Mouse (Mus musculus): Measurements from ENCODE around the gene Epb41l2. TPM values are rescaled to one million over a fixed set of nuclear protein-coding genes. Genes with fewer than 3 reads are reported as not detected.

Epb41l2 gene
- polyA plus RNA-seq, 1 experiment from 2014 or later: 46.4 TPM

- DNase-seq (ENCODE audit: low spot score) (no peak), ATAC-seq (replicated peaks; ENCODE audit: low FRiP score) (no peak)
- H3K9ac ChIP-seq (ENCODE audit: low read length): no peak overlapping the region
- 84% methylated on average over 4 of the region's 4 CpGs for WGBS
- H3K27me3 ChIP-seq (ENCODE audit: control insufficient read depth, insufficient read depth, low read length): no peaks in the 10 kb centered on the region
- no peak overlapping the region for H3K4me2 ChIP-seq (ENCODE audit: low read depth, low read length, severe bottlenecking)
- no peak overlapping the region for H3K27ac ChIP-seq (ENCODE audit: low read depth, low read length)
- no peaks in the 10 kb centered on the region for H3K36me3 ChIP-seq (ENCODE audit: control insufficient read depth, insufficient read depth, low read length)
- H3K4me3 ChIP-seq (ENCODE audit: low read depth, low read length): no peak overlapping the region
- no peaks in the 10 kb centered on the region for H3K9me3 ChIP-seq (ENCODE audit: control insufficient read depth, low read length)
- no peaks in the 10 kb centered on the region for H3K4me1 ChIP-seq (replicated peaks; ENCODE audit: control insufficient read depth, insufficient read depth, low read length)
Measured at GRCm38 (mm10) chr10:25439163-25439562, 79.6 kb downstream of the Epb41l2 start.

GRCm38 (mm10) chr10:25439856-25440255, 80.3 kb downstream of the Epb41l2 start:
- Histone ChIP-seq H3K9me3 (ENCODE audit: control insufficient read depth, low read length) (no peaks in the 10 kb centered on the region), H3K27me3 (ENCODE audit: control insufficient read depth, insufficient read depth, low read length) (no peaks in the 10 kb centered on the region), H3K4me3 (ENCODE audit: low read depth, low read length) (no peak overlapping the region), H3K9ac (ENCODE audit: low read length) (no peak overlapping the region), H3K4me2 (ENCODE audit: low read depth, low read length, severe bottlenecking) (no peak overlapping the region), H3K4me1 (replicated peaks; ENCODE audit: control insufficient read depth, insufficient read depth, low read length) (no peaks in the 10 kb centered on the region), H3K27ac (ENCODE audit: low read depth, low read length) (no peak overlapping the region), H3K36me3 (ENCODE audit: control insufficient read depth, insufficient read depth, low read length) (no peaks in the 10 kb centered on the region)
- WGBS: 92% methylated on average over 3 of the region's 3 CpGs
- DNase-seq (ENCODE audit: low spot score) (no peak), ATAC-seq (replicated peaks; ENCODE audit: low FRiP score) (no peak)

- Histone ChIP-seq H3K36me3 (ENCODE audit: control insufficient read depth, insufficient read depth, low read length) (no peaks in the 10 kb centered on the region), H3K4me3 (ENCODE audit: low read depth, low read length) (no peak overlapping the region), H3K27me3 (ENCODE audit: control insufficient read depth, insufficient read depth, low read length) (no peaks in the 10 kb centered on the region), H3K4me2 (ENCODE audit: low read depth, low read length, severe bottlenecking) (no peak overlapping the region), H3K9ac (ENCODE audit: low read length) (no peak overlapping the region), H3K4me1 (replicated peaks; ENCODE audit: control insufficient read depth, insufficient read depth, low read length) (no peaks in the 10 kb centered on the region), H3K27ac (ENCODE audit: low read depth, low read length) (no peak overlapping the region), H3K9me3 (ENCODE audit: control insufficient read depth, low read length) (no peaks in the 10 kb centered on the region)
- ATAC-seq (replicated peaks; ENCODE audit: low FRiP score) (no peak), DNase-seq (ENCODE audit: low spot score) (no peak)
- 92% methylated on average over 7 of the region's 7 CpGs for WGBS
Measured at GRCm38 (mm10) chr10:25441405-25441804, 81.8 kb downstream of the Epb41l2 start.

GRCm38 (mm10) chr10:25443626-25444025, 84.0 kb downstream of the Epb41l2 start:
- Histone ChIP-seq H3K27me3 (ENCODE audit: control insufficient read depth, insufficient read depth, low read length) (no peaks in the 10 kb centered on the region), H3K9me3 (ENCODE audit: control insufficient read depth, low read length) (no peaks in the 10 kb centered on the region), H3K36me3 (ENCODE audit: control insufficient read depth, insufficient read depth, low read length) (no peaks in the 10 kb centered on the region), H3K27ac (ENCODE audit: low read depth, low read length) (no peak overlapping the region), H3K4me3 (ENCODE audit: low read depth, low read length) (no peak overlapping the region), H3K9ac (ENCODE audit: low read length) (no peak overlapping the region), H3K4me2 (ENCODE audit: low read depth, low read length, severe bottlenecking) (no peak overlapping the region), H3K4me1 (replicated peaks; ENCODE audit: control insufficient read depth, insufficient read depth, low read length) (no peaks in the 10 kb centered on the region)
- DNase-seq (ENCODE audit: low spot score) (no peak), ATAC-seq (replicated peaks; ENCODE audit: low FRiP score) (no peak)
- WGBS: 91% methylated on average over 6 of the region's 6 CpGs

- Histone ChIP-seq H3K4me2 (ENCODE audit: low read depth, low read length, severe bottlenecking) (no peak overlapping the region), H3K9ac (ENCODE audit: low read length) (no peak overlapping the region), H3K27me3 (ENCODE audit: control insufficient read depth, insufficient read depth, low read length) (no peaks in the 10 kb centered on the region), H3K4me1 (replicated peaks; ENCODE audit: control insufficient read depth, insufficient read depth, low read length) (no peaks in the 10 kb centered on the region), H3K36me3 (ENCODE audit: control insufficient read depth, insufficient read depth, low read length) (no peaks in the 10 kb centered on the region), H3K9me3 (ENCODE audit: control insufficient read depth, low read length) (no peaks in the 10 kb centered on the region), H3K27ac (ENCODE audit: low read depth, low read length) (no peak overlapping the region), H3K4me3 (ENCODE audit: low read depth, low read length) (no peak overlapping the region)
- no peak for DNase-seq (ENCODE audit: low spot score)
- no peak for ATAC-seq (replicated peaks; ENCODE audit: low FRiP score)
- WGBS: 91% methylated on average over 5 of the region's 5 CpGs
Measured at GRCm38 (mm10) chr10:25444198-25444783, 84.7 kb downstream of the Epb41l2 start.

- 82% methylated on average over 5 of the region's 5 CpGs for WGBS
- H3K9ac ChIP-seq (ENCODE audit: low read length): no peak overlapping the region
- H3K27ac ChIP-seq (ENCODE audit: low read depth, low read length): no peak overlapping the region
- DNase-seq (ENCODE audit: low spot score): no peak
- no peak for ATAC-seq (replicated peaks; ENCODE audit: low FRiP score)
- no peaks in the 10 kb centered on the region for H3K27me3 ChIP-seq (ENCODE audit: control insufficient read depth, insufficient read depth, low read length)
- no peak overlapping the region for H3K4me3 ChIP-seq (ENCODE audit: low read depth, low read length)
- H3K36me3 ChIP-seq (ENCODE audit: control insufficient read depth, insufficient read depth, low read length): no peaks in the 10 kb centered on the region
- H3K4me2 ChIP-seq (ENCODE audit: low read depth, low read length, severe bottlenecking): no peak overlapping the region
- no peaks in the 10 kb centered on the region for H3K4me1 ChIP-seq (replicated peaks; ENCODE audit: control insufficient read depth, insufficient read depth, low read length)
- H3K9me3 ChIP-seq (ENCODE audit: control insufficient read depth, low read length): no peaks in the 10 kb centered on the region
Measured at GRCm38 (mm10) chr10:25446953-25447525, 87.4 kb downstream of the Epb41l2 start.

GRCm38 (mm10) chr10:25448676-25449075, 89.1 kb downstream of the Epb41l2 start:
- H3K4me2 ChIP-seq (ENCODE audit: low read depth, low read length, severe bottlenecking): no peak overlapping the region
- no peaks in the 10 kb centered on the region for H3K27me3 ChIP-seq (ENCODE audit: control insufficient read depth, insufficient read depth, low read length)
- H3K36me3 ChIP-seq (ENCODE audit: control insufficient read depth, insufficient read depth, low read length): no peaks in the 10 kb centered on the region
- no peak overlapping the region for H3K9ac ChIP-seq (ENCODE audit: low read length)
- no peak for ATAC-seq (replicated peaks; ENCODE audit: low FRiP score)
- WGBS: 81% methylated on average over 4 of the region's 4 CpGs
- H3K4me3 ChIP-seq (ENCODE audit: low read depth, low read length): no peak overlapping the region
- DNase-seq (ENCODE audit: low spot score): no peak
- no peaks in the 10 kb centered on the region for H3K4me1 ChIP-seq (replicated peaks; ENCODE audit: control insufficient read depth, insufficient read depth, low read length)
- H3K9me3 ChIP-seq (ENCODE audit: control insufficient read depth, low read length): no peaks in the 10 kb centered on the region
- H3K27ac ChIP-seq (ENCODE audit: low read depth, low read length): no peak overlapping the region

GRCm38 (mm10) chr10:25449312-25450020, 89.9 kb downstream of the Epb41l2 start:
- Histone ChIP-seq H3K36me3 (ENCODE audit: control insufficient read depth, insufficient read depth, low read length) (no peaks in the 10 kb centered on the region), H3K4me2 (ENCODE audit: low read depth, low read length, severe bottlenecking) (no peak overlapping the region), H3K9me3 (ENCODE audit: control insufficient read depth, low read length) (no peaks in the 10 kb centered on the region), H3K27me3 (ENCODE audit: control insufficient read depth, insufficient read depth, low read length) (no peaks in the 10 kb centered on the region), H3K4me3 (ENCODE audit: low read depth, low read length) (no peak overlapping the region), H3K9ac (ENCODE audit: low read length) (no peak overlapping the region), H3K4me1 (replicated peaks; ENCODE audit: control insufficient read depth, insufficient read depth, low read length) (no peaks in the 10 kb centered on the region), H3K27ac (ENCODE audit: low read depth, low read length) (no peak overlapping the region)
- ATAC-seq (replicated peaks; ENCODE audit: low FRiP score): no peak
- 63% methylated on average over 11 of the region's 11 CpGs for WGBS
- DNase-seq (ENCODE audit: low spot score): no peak

- H3K4me2 ChIP-seq (ENCODE audit: low read depth, low read length, severe bottlenecking): no peak overlapping the region
- no peak overlapping the region for H3K27ac ChIP-seq (ENCODE audit: low read depth, low read length)
- 81% methylated on average over 9 of the region's 9 CpGs for WGBS
- H3K9me3 ChIP-seq (ENCODE audit: control insufficient read depth, low read length): no peaks in the 10 kb centered on the region
- no peaks in the 10 kb centered on the region for H3K27me3 ChIP-seq (ENCODE audit: control insufficient read depth, insufficient read depth, low read length)
- ATAC-seq (replicated peaks; ENCODE audit: low FRiP score): no peak
- H3K4me3 ChIP-seq (ENCODE audit: low read depth, low read length): no peak overlapping the region
- H3K9ac ChIP-seq (ENCODE audit: low read length): no peak overlapping the region
- H3K4me1 ChIP-seq (replicated peaks; ENCODE audit: control insufficient read depth, insufficient read depth, low read length): no peaks in the 10 kb centered on the region
- no peaks in the 10 kb centered on the region for H3K36me3 ChIP-seq (ENCODE audit: control insufficient read depth, insufficient read depth, low read length)
- no peak for DNase-seq (ENCODE audit: low spot score)
Measured at GRCm38 (mm10) chr10:25453150-25453549, 93.6 kb downstream of the Epb41l2 start.

All from forebrain, embryonic 11.5 days (tissue).